In genomic region chr16:30743566-30743965, GRCm38 (mm10) we compare ENCODE assay signal across 23 mouse cellular contexts.
"Had no signal": no experiment of that assay in that cellular context is flagged by ENCODE, and none has a peak within 500 bp of the region (broad histone marks: within the 10 kb centered on the region; RNA-seq: fewer than 3 reads in every experiment).

No protein-coding gene starts in this region.

- H3K27me3 ChIP-seq: heart, embryonic 12.5 days; intestine, embryonic 15.5 days; limb, embryonic 13.5 days; limb, embryonic 15.5 days had no signal

- H3K4me1 ChIP-seq: liver, embryonic 12.5 days had no signal

- H3K27ac ChIP-seq: hindbrain, embryonic 14.5 days; intestine, embryonic 15.5 days; kidney, embryonic 15.5 days; kidney, postnatal 0 days; layer of hippocampus, adult 2 months; left cerebral cortex, adult 2 months; limb, embryonic 13.5 days; liver, embryonic 12.5 days; liver, embryonic 14.5 days had no signal

- H3K4me2 ChIP-seq: heart, embryonic 12.5 days; hindbrain, embryonic 14.5 days; intestine, embryonic 15.5 days; kidney, embryonic 15.5 days; limb, embryonic 13.5 days; limb, embryonic 15.5 days; liver, embryonic 12.5 days had no signal

- H3K9ac ChIP-seq: heart, embryonic 12.5 days; hindbrain, embryonic 14.5 days; intestine, embryonic 15.5 days; kidney, embryonic 15.5 days; limb, embryonic 13.5 days; limb, embryonic 15.5 days; liver, embryonic 12.5 days; liver, embryonic 14.5 days had no signal

- H3K9me3 ChIP-seq: heart, embryonic 10.5 days; heart, embryonic 12.5 days; hindbrain, embryonic 10.5 days; intestine, embryonic 15.5 days; kidney, embryonic 15.5 days; limb, embryonic 13.5 days; limb, embryonic 15.5 days; liver, embryonic 12.5 days had no signal

- H3K4me3 ChIP-seq: gastrocnemius, adult 2 months; heart, embryonic 10.5 days; heart, embryonic 12.5 days; hindbrain, embryonic 10.5 days; intestine, embryonic 15.5 days; kidney, embryonic 15.5 days; layer of hippocampus, adult 2 months; left cerebral cortex, adult 2 months; limb, embryonic 13.5 days; limb, embryonic 15.5 days; liver, embryonic 12.5 days had no signal

- ATAC-seq: inflammation-experienced regulatory T-cells, adult 6 months; intestine, embryonic 15.5 days; intestine, postnatal 0 days; liver, embryonic 12.5 days had no signal

- DNase-seq: gastrocnemius, adult 2 months; gastrocnemius, postnatal 10 days; gastrocnemius, postnatal 25 days; heart, adult 18-20 months; heart, postnatal 4 days; kidney, adult 18-20 months; kidney, postnatal 14 days; kidney, postnatal 4 days had no signal

- H3K36me3 ChIP-seq: heart, embryonic 10.5 days; heart, embryonic 12.5 days; hindbrain, embryonic 10.5 days; intestine, embryonic 15.5 days; kidney, embryonic 15.5 days; limb, embryonic 13.5 days; limb, embryonic 15.5 days; liver, embryonic 12.5 days had no signal
